Mouse (Mus musculus): ENCODE data around the gene Lrrn4. TPM values are rescaled to one million over a fixed set of nuclear protein-coding genes. Genes with fewer than 3 reads are reported as not detected.

Gene Lrrn4
- polyA plus RNA-seq, 1 experiment, result not detected

DNA sequence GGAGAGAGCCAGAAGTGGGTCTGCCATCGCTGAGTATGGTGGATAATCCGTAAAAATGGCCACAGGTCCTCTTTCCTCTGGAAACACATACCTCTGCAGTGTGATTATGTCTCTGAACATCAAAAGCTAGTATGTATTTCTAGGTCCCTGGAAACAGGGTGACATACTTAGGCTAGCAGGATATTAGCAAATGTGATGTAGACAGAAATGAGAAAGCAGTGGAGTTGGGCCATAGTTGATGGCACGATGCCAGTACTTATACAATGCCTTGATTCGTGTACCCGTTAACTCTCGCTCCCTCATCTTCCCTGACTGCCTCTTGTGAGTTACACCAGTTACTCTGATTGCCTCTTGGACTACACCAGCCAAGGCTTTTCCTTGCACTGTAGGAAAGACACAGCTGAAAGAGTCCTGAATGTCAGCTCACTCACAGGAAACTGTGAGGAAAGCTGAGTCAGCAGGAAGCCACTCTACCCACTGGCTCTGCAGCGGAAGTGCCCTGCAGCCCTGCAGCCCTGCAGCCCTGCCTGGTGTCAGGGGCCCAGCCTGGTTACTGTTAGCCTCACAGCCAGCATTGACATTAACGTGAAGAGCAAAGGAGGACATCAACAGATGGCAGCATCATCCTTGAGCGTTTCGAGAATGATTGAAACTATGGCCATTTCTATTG, 6.9 kb downstream of the Lrrn4 start:
- Histone ChIP-seq H3K27ac (ENCODE audit: insufficient read depth, low read depth, low read length) (peak overlapping the region; percentile 72), H3K4me1 (ENCODE audit: control insufficient read depth, insufficient read depth, low read length) (peaks cover 27% of the 10 kb centered on the region), H3K4me3 (ENCODE audit: insufficient read depth, low read length) (no peak overlapping the region)
- TF ChIP-seq POLR2A (IDR thresholded peaks at IDR 0.05; ENCODE audit: borderline replicate concordance, low read depth, low read length), result no peak
- TF ChIP-seq CTCF (IDR thresholded peaks at IDR 0.05; ENCODE audit: low read depth, low read length), result no peak

DNA sequence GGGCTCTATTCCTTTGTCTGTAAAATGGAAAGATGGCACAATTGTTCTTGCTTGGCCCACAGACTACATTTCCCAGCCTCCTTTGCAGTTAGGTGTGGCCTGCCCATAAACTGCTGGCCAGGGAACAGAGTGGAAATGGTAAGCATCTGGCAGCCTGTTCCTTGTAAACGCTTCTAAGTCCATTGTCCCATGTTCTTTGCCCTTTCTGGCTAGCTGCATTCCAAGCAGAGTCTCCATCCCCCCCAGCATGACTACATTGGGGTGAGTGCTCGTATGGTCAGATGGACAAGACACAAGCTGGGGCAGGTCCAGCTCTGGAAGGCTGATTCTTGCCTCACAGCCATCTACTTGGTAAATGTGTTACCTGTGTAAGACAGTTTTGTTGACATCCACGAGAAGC, 9.0 kb downstream of the Lrrn4 start:
- Histone ChIP-seq H3K4me1 (ENCODE audit: control insufficient read depth, insufficient read depth, low read length) (peaks cover 19% of the 10 kb centered on the region), H3K27ac (ENCODE audit: insufficient read depth, low read depth, low read length) (no peak overlapping the region), H3K4me3 (ENCODE audit: insufficient read depth, low read length) (no peak overlapping the region)
- TF ChIP-seq POLR2A (IDR thresholded peaks at IDR 0.05; ENCODE audit: borderline replicate concordance, low read depth, low read length) (no peak), CTCF (IDR thresholded peaks at IDR 0.05; ENCODE audit: low read depth, low read length) (no peak)

DNA sequence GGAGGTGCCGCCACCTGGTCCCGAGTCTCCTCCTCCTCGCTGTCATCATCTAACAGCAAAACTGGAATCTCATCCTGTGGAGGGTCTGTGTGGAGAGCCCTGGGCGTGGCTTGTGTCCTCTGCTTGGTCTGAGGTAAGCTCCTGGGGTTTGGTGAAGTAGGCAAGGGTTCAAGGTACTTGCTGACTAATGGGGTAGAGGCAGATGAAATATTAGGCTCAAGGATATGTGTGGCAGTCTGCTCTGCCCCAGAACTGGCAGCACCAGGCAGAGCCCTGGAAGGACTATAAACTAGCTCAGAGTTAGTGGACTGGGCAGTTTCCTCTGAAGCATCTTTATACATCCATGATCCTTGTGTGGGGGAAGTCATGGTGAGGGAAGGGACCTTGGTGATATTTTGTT, 10.4 kb downstream of the Lrrn4 start:
- TF ChIP-seq POLR2A (IDR thresholded peaks at IDR 0.05; ENCODE audit: borderline replicate concordance, low read depth, low read length), result no peak
- TF ChIP-seq CTCF (IDR thresholded peaks at IDR 0.05; ENCODE audit: low read depth, low read length), result no peak
- H3K27ac ChIP-seq (ENCODE audit: insufficient read depth, low read depth, low read length), result no peak overlapping the region

DNA sequence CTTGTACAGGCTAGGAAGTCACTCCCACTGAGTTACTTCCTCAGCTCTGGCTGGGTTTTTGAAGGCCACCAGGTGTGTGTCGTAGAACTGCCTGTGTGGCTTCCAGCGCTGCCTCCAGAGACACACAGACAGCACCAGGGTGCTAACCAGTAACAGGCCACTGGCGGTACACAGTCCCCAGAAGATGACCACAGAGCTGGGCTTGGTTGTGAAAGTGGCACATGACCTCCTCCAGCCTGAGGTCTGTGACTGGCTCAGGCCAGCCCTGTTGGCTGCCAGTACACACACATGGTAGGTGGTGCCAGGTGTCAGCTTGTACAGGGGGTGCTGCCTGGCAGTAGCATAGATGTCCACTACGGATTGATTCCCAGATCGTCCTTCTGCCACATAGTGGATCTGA, 11.0 kb downstream of the Lrrn4 start:
- Histone ChIP-seq H3K4me3 (ENCODE audit: insufficient read depth, low read length) (no peak overlapping the region), H3K27ac (ENCODE audit: insufficient read depth, low read depth, low read length) (no peak overlapping the region), H3K4me1 (ENCODE audit: control insufficient read depth, insufficient read depth, low read length) (peaks cover 19% of the 10 kb centered on the region)
- TF ChIP-seq POLR2A (IDR thresholded peaks at IDR 0.05; ENCODE audit: borderline replicate concordance, low read depth, low read length) (no peak), CTCF (IDR thresholded peaks at IDR 0.05; ENCODE audit: low read depth, low read length) (no peak)

More for the DNA sequence above, 10.4 kb downstream of the Lrrn4 start:
- Histone ChIP-seq H3K4me1 (ENCODE audit: control insufficient read depth, insufficient read depth, low read length) (peaks cover 19% of the 10 kb centered on the region), H3K4me3 (ENCODE audit: insufficient read depth, low read length) (no peak overlapping the region)

DNA sequence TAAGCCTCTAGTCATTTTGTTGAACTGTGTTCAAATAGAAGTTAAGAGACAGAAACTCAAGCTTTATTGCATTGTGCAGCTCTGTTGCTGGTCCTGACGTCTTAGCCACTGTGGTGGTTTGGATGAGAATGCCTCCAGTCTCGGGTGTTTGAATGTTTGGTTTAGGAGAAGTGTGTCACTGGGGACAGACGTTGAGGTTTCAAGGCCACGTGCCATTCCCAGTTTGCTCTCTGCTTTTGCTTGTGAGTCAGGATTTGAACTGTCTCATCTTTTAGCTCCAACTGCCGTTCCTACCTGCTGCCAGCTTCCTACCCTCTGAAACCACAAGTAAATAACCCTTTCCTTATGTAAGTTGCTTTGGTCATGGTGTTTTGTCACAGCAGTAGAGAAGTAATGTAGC, 13.2 kb downstream of the Lrrn4 start:
- no peak for TF ChIP-seq CTCF (IDR thresholded peaks at IDR 0.05; ENCODE audit: low read depth, low read length)
- TF ChIP-seq POLR2A (IDR thresholded peaks at IDR 0.05; ENCODE audit: borderline replicate concordance, low read depth, low read length), result no peak
- peaks cover 8% of the 10 kb centered on the region; the same call in 1 of the 2 replicates for H3K4me1 ChIP-seq (ENCODE audit: control insufficient read depth, insufficient read depth, low read length)
- no peak overlapping the region for H3K27ac ChIP-seq (ENCODE audit: insufficient read depth, low read depth, low read length)
- no peak overlapping the region for H3K4me3 ChIP-seq (ENCODE audit: insufficient read depth, low read length)

DNA sequence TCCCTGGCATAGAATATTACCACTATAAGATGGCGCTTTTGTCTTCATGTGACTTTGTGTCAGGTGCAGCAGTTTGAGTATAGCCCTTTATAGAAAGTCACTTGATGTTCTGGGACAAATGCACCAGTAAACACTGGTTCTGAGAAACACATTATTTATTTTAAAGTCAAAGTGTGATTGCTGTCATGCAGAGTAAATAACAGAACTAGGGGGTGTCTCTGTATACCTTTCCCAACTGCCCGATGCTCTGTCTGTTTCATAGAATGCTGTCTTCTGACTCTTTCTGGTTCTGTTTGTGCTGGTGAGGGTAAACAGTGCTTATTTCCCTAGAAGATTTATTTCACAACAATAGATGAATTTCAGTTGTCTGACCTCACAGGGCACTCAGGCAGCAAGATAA, 17.4 kb downstream of the Lrrn4 start:
- H3K4me1 ChIP-seq (ENCODE audit: control insufficient read depth, insufficient read depth, low read length), result 0 out of 2 replicates have a peak, but pooled peaks cover 2% of the 10 kb centered on the region
- no peak overlapping the region for H3K4me3 ChIP-seq (ENCODE audit: insufficient read depth, low read length)
- H3K27ac ChIP-seq (ENCODE audit: insufficient read depth, low read depth, low read length), result no peak overlapping the region
- no peak for TF ChIP-seq CTCF (IDR thresholded peaks at IDR 0.05; ENCODE audit: low read depth, low read length)
- TF ChIP-seq POLR2A (IDR thresholded peaks at IDR 0.05; ENCODE audit: borderline replicate concordance, low read depth, low read length), result no peak

DNA sequence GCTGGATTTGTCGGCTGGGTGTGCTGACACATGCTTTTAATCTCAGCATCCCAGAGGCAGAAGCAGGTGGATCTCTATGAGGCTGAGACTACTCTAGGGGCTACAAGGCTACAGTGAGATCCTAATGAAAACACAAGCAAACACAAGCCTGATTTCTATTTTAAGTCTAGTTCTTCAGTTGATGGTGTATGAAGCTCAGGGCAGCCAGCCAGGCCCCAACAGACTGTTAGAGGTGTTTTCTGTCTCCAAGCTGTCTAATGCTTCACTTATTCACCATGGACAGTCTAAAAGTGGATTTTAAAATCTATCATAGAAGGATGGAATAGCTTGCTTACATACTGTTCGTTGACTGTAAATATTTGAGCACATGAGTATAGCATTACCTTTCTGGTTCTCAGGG, 19.2 kb downstream of the Lrrn4 start:
- TF ChIP-seq CTCF (IDR thresholded peaks at IDR 0.05; ENCODE audit: low read depth, low read length) (no peak), POLR2A (IDR thresholded peaks at IDR 0.05; ENCODE audit: borderline replicate concordance, low read depth, low read length) (no peak)
- Histone ChIP-seq H3K27ac (ENCODE audit: insufficient read depth, low read depth, low read length) (no peak overlapping the region), H3K4me1 (ENCODE audit: control insufficient read depth, insufficient read depth, low read length) (peaks cover 5% of the 10 kb centered on the region), H3K4me3 (ENCODE audit: insufficient read depth, low read length) (no peak overlapping the region)

DNA sequence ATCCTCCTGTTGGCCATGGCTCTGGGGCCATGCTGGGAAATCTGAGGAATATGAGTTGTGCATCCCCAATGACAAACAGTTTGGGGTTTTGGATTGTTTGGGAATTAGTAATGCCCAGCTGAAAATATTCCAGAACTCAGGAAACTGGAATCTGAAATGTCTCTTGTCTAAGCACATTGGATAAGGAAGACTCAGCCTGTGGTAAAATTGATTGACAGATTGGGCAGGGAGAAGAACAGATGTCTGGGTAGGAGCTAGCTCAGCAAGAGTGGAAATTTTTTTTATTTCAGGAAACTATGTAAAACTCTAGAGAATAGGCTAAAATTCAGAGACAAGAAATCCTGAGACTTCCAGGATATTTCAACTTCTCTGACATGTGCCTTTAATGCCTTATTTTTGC, 20.3 kb downstream of the Lrrn4 start:
- TF ChIP-seq CTCF (IDR thresholded peaks at IDR 0.05; ENCODE audit: low read depth, low read length) (no peak), POLR2A (IDR thresholded peaks at IDR 0.05; ENCODE audit: borderline replicate concordance, low read depth, low read length) (no peak)
- Histone ChIP-seq H3K27ac (ENCODE audit: insufficient read depth, low read depth, low read length) (no peak overlapping the region), H3K4me3 (ENCODE audit: insufficient read depth, low read length) (no peak overlapping the region), H3K4me1 (ENCODE audit: control insufficient read depth, insufficient read depth, low read length) (peaks cover 5% of the 10 kb centered on the region)

DNA sequence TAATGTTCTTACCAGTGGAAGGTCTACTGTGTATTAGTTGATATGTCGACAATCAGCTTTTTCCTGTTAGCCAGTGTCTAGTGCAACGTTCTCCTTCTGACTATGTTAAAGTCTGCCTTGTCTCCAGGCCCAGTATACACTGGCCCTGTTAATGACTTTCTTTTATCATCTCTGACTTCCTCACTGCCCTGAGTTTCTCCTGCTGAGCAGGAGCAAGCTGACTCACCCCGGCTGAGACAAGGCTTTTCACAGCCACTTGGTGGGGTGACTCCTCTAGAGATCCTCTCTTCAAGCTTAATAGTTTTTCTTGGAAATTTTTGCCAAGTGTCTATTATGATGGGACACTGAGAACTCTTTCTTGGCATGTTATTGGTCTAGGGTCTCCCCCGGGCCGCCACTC, 24.4 kb downstream of the Lrrn4 start:
- Histone ChIP-seq H3K4me1 (ENCODE audit: control insufficient read depth, insufficient read depth, low read length) (peaks cover 5% of the 10 kb centered on the region), H3K27ac (ENCODE audit: insufficient read depth, low read depth, low read length) (no peak overlapping the region), H3K4me3 (ENCODE audit: insufficient read depth, low read length) (no peak overlapping the region)
- TF ChIP-seq POLR2A (IDR thresholded peaks at IDR 0.05; ENCODE audit: borderline replicate concordance, low read depth, low read length) (no peak), CTCF (IDR thresholded peaks at IDR 0.05; ENCODE audit: low read depth, low read length) (no peak)

DNA sequence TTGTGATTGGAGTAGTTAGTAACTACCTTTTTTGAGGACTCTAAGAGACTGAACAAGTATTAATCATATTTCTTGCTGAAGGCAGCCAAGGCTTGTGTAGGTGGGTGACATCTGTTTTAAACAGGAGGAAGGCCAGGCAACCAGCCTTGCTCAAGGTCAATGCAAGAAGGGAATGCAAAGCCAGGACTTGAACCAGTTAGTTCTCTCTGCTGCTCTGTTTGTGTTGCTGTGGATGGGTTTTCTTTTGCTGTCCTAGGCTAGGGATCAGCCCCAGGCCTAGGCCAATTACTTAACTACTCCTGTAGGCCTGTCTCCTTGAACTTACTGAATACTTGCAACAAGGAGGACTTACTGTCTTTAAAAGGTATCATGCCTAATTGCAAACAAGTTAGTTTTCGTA, 27.6 kb downstream of the Lrrn4 start:
- TF ChIP-seq CTCF (IDR thresholded peaks at IDR 0.05; ENCODE audit: low read depth, low read length) (no peak), POLR2A (IDR thresholded peaks at IDR 0.05; ENCODE audit: borderline replicate concordance, low read depth, low read length) (no peak)
- peaks cover 10% of the 10 kb centered on the region for H3K4me1 ChIP-seq (ENCODE audit: control insufficient read depth, insufficient read depth, low read length)

More for the DNA sequence above, 27.6 kb downstream of the Lrrn4 start:
- no peak overlapping the region for H3K27ac ChIP-seq (ENCODE audit: insufficient read depth, low read depth, low read length)
- H3K4me3 ChIP-seq (ENCODE audit: insufficient read depth, low read length), result no peak overlapping the region

Data from bone marrow macrophage, adult 2 months (primary cell).